Mouse (Mus musculus) bone marrow macrophage, adult 2 months (primary cell): ENCODE data around the gene Hjurp.

Source experiments
- CTCF ChIP-seq: IDR thresholded peaks from 2 replicates; pipeline ENCODE4 v1.5.1; 2012; ENCODE audit warnings: low read depth, mild to moderate bottlenecking, low read length, moderate library complexity
- POLR2A ChIP-seq: IDR thresholded peaks from 2 replicates; pipeline ENCODE4 v1.6.1; 2012; ENCODE audit warnings: mild to moderate bottlenecking, low read depth, low read length, borderline replicate concordance

DNA sequence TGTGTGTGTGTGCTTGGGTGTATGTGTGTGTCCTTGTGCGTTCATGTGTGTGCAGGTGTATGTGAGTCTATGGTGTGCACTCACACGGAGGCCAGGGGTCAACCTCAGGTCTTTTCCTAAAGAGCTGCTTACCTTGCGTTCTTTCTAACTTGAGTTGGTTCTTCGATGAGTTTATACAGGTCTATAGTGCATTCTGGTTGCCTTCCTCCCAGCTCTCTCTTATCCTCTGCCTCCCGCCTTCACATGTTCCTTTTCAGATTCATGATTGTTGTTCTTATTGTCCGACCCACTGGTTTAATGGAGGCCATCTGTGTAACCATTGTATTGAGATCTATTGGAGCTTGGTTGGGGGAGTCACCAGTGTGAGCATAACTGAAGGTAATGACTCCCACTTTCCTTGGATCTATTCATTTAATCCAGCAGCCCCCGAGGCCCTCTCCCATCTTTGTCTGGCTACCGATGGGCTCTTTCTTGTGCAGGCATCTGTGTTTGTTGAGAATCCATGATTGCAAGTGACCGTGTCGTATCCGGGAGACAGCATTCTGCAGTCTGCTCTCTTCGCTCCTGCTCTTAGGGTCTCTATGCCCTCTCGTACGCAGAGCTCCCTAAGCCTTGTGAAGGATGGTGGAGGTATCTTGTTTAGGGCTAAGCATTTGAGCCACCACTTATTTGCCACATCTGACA lies 24.8 kb upstream of the Hjurp start:
- no peak for TF ChIP-seq POLR2A
- TF ChIP-seq CTCF = no peak
